Mouse (Mus musculus) lung, postnatal 10 days (tissue): Measurements from ENCODE around the gene Hs3st3a1.

Source experiments
- DNase-seq: peaks from one replicate; pipeline ENCODE4 v3.0.0; 2021

Gene Hs3st3a1

GRCm38 (mm10) chr11:64489587-64490433 is 54.7 kb downstream of the Hs3st3a1 start:
- DNase-seq = no peak

DNA sequence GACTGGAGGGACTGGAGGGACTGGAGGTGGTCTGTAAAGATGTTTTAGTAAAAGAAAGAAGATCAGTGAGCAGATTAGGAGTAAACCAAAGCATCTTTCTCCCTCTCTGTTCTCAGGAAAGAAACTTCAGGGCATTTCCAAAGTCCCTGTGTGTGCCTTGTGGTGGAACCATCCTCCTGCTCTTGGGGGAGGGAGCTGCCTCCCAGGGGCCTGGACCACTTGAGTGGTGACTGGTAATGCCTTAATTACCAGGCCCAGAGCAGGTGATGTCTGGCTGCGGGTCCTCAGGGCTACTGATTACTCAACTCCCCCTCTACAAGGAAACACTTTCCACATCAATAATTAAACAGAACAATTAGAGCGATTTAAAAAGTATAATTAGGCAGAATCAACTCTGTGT is 59.3 kb downstream of the Hs3st3a1 start:
- no peak for DNase-seq

DNA sequence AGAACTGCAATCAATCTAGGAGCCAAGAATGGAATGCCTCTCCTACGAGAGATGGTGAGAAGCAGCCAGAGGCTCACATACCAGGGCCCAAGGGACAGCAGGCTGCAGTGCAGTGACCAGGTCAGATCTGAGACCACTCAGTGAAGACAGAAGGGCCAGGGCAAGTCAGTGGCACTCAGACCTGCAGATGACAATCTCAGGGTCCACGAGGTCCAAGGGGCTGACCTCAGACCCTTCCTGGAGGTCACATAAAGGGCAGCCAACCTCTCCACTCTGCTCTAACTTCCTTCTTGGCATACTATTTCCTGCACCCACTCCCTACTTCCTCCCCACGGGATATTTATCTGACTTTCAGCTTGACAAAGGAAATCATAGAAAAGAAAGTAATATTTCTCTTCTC is 60.8 kb downstream of the Hs3st3a1 start:
- no peak for DNase-seq

- no peak for DNase-seq
Measured at GRCm38 (mm10) chr11:64496677-64497076, 61.5 kb downstream of the Hs3st3a1 start.

DNA sequence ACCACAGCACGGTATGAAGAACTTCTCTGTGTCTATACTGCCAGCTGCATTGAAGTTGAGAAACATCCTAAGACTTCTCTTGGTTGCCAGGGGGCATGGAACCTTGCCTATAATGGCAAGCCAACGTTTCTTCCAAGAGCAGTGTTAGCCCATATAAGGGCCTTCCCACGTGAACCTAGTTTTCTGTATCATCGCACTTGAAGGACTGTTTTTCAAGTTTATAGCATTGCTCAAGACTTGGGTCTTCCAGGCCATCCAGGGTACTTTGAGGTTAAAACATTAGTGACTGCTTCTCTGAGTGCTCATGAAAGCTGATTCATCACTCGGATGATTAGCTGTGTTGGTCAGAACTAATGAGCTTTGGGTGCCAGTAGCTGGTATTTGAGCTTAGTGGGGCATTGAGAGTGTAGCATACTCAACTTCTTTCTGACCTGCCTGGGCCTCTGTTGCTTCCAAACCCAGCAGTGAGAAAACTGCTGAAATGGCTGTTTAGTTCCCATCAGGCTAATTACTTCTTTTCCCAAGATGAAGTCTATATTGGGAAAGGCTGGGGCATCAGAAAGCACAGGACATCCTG is 65.5 kb downstream of the Hs3st3a1 start:
- DNase-seq = no peak

GRCm38 (mm10) chr11:64503040-64503439 is 67.9 kb downstream of the Hs3st3a1 start:
- no peak for DNase-seq

DNA sequence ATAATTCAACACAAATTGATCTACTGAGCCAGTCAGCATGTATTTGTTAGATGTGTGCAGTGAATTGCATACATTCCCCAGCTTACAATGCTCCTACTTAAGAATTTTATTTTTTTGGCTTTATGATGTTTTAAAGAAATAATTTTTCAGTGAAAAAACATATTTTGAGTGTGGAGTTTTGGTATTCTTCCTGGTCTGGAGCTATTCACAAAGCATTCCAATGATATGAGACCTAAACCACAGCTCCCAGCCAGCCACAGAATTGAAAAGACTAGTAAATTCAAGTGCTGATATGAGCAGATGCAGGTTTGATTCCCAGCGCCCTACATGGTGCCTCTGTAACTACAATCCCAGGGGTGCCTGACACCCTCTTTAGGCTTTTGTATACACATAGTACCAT is 70.8 kb downstream of the Hs3st3a1 start:
- no peak for DNase-seq

- DNase-seq = no peak
Measured at GRCm38 (mm10) chr11:64507024-64507423, 71.9 kb downstream of the Hs3st3a1 start.

DNA sequence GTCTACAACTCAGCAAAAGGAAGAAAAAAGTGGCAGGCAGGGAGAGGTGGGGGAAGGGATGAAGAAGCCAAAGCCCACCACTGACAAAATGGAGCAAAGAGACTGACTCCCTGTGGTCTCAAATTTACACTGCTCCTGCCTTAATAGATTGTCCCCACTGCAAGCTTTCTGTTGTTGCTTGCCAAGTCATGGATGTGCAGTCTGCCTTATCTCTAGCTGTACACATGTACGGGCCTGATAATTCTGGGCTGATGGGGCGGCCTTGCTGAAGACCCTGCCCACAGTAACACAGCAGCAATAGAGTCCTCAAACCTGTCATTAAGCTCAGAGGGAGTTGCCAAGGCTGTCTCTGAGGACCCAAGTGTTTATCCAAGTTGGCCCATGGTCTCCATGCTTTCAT is 74.0 kb downstream of the Hs3st3a1 start:
- DNase-seq = no peak

DNA sequence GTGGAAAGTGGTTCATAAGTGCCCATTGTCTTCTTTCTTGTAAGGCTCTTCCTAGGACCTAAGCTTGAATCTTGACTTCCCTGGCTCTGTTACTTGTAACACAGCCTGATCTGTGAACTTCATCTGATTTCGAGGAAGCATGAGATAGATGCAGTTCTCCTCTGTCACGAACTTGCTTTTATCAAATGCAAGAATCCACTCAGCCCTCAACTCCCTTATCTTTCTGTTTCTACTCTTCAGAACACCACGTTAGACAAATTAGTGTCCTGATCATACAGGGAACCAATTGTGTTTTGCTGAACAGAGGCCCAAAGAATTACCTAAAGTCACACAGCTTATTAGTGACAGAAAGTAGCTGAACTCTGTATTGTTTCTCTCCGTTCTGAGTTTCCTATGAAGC is 77.2 kb downstream of the Hs3st3a1 start:
- no peak for DNase-seq

DNA sequence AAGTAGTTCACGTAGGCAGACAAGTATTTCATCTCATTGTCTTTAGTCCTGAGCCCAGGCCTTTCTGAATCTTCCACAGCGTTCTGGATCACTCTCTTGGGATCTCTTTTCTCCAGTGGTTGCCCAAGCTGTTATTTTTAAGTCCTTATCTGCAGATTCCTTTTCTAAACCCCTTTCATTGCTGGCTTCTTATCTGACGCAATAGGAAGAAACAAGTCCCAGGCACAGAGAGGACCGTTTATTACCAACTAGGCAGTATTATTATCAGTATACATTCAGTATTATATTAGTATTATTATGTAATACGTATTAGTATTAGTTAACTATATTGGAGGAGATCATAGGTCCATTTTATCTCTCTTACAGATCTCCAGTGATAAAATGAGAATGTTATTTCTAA is 78.3 kb downstream of the Hs3st3a1 start:
- DNase-seq = no peak

GRCm38 (mm10) chr11:64516712-64517589 is 81.8 kb downstream of the Hs3st3a1 start:
- DNase-seq = no peak

- no peak for DNase-seq
Measured at GRCm38 (mm10) chr11:64518146-64518841, 83.2 kb downstream of the Hs3st3a1 start.

DNA sequence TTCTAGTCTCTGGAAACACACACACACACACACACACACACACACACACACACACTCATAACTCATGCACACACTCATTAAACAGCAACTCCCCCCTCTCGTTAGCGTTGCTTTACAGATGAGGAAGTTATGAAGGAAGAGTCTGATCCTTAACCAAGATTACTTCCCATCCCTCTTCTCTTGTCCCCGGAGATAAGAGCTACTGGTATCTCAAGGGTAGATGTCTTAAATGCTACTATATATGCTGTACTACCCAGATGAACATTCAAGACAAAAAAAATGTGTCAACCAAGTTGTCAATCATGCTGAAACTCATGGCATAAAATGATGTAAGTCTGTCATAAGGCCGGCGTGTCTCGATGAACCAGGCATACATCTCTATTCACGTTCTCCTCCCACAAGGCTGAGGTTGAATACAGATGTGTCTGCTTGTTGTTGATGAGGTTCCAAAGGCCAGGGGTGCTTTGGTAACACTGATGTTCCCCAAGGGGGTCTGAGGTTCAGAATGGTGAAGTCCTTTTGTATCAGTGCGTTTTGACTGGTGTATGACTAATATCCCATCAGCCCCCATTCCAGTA is 89.0 kb downstream of the Hs3st3a1 start:
- no peak for DNase-seq

- peak; percentile 69 for DNase-seq
Measured at GRCm38 (mm10) chr11:64537230-64537629, 102.1 kb downstream of the Hs3st3a1 start.

DNA sequence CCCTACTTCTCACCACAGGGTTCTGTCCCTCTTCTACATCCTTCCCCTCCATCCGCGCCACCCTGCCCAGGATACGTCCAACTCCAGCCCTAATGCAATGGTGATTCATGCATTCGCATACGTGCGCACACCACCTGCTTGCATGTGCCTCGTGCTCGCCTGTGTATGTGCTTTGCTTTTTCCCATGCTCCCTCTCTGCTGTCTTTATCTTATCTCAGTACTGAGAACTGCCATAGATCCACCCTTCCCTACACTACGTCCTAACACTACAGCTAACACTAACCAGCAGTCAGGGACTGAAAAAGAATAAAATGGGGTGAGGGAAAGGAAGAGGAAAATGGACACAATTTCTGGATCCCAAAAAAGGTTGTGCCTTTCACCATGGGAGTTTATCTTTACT is 106.7 kb downstream of the Hs3st3a1 start:
- DNase-seq = no peak

- no peak for DNase-seq
Measured at GRCm38 (mm10) chr11:64542335-64542734, 107.2 kb downstream of the Hs3st3a1 start.

DNA sequence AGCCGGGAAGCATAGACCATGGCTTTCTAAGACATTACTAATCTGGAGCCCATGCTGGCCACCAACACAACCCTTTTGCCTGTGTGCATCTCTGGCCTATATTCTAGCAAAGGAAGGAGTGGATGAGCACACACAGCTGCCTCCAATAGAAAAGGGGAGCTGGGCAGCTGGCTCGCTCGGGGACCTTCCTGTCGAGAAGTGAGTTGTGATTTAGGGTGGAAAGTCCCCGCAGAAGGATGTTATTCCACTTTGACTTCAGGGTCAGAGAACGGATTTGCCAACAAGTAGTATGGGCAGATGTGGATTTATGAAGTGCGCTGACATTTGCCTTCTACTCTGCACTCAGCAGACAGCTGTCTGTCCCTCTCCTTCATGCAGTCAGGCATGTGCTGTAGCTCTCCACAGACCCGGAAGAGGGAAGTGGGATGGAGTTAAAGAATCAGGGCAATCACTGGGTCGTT is 108.1 kb downstream of the Hs3st3a1 start:
- DNase-seq = peak; percentile 19

DNA sequence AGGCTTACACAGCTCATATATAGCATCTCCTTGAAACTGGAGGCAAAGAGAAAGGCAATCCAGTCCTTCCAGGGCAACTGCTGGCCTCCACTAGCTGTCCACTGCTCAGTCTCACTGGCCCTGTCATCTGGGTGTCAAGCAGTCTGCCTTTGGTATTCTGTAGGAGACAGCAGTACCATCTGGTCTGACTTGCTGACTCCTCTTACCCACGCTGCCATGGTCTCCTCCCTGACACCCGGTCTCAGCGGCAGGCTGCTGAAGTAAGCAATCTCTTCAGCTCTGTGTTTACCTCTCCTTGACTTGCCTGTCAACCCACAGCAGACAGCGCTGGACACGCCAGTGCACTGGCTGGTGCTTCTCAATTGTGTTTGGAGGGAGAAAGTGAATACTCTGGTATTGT is 109.1 kb downstream of the Hs3st3a1 start:
- peak; percentile 26 for DNase-seq

DNA sequence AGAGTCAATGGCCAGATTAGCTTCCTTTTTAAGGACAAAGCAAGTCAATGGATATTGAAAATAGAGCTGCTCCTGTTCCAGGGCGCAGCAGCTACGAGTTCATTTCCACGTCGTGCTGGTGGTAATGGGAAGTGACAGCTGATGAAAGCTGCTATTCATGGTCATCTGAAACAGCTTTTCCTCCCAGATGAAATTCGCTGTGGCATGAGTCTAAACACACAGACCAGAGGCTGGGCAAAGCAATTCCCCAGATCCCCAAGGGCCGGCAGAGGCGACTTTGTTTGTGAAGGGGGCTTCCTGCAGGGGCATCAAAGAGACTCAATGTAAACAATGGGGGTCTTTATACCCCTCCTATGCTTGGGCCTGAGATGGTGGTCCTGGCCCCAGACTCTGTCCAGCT is 114.2 kb downstream of the Hs3st3a1 start:
- no peak for DNase-seq

DNA sequence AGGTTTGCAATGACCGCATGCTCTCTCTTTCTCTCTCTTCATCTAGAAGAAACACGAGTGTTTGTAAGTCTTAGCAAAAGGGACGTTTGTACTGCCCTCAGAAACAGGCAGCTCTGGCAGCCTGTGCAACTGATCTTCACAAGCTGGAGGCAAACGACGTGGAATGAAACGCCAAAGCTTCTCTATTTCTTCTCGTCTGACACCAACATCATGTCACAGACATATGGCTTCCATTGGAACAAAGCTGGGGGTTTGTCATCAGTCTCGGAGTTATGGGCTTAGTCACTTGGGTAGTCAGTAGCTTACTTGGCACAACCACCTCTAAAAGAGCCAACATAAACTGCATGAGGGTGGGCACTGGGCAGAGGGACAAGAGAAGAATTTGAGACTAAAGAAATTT is 114.8 kb downstream of the Hs3st3a1 start:
- no peak for DNase-seq

DNA sequence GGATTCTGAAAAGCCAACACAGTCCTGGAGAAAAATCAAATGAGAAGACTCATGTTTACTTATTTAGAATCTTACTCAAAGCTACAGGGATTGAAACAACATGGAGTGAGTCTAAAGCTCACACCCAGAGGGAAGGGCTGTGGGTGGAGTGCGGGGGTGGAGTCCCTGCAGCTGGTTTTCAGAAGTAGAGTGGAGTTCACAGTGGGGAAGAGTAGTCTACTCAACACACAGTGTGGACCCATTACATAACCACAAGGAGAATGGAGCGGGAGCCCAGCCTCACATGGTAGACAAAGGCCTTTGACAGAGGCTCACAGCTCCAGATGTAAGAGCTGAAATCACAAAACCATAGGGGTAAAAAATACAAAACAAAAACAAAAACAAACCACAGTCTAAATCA is 123.2 kb downstream of the Hs3st3a1 start:
- no peak for DNase-seq

GRCm38 (mm10) chr11:64559388-64559787 is 124.3 kb downstream of the Hs3st3a1 start:
- DNase-seq = peak; percentile 17
